Mouse (Mus musculus) heart, embryonic 16.5 days (tissue): ENCODE measurements at regions not wholly inside any gene's neighbourhood (a gene's known extent, or its start where the extent isn't known, plus 50 kb on each side); places are given as distances from the start of the nearest gene placed in this dataset.

Experiments
- ATAC-seq: fragments of 200-750 bp; cut with Nextera tagmentation; replicated peaks from 2 replicates; pipeline ENCODE4 v1.8.0; 2017; ENCODE audit warnings: moderate number of reproducible peaks; ENCODE audit not compliant: insufficient read depth, low FRiP score; ENCODE audit errors: extremely low read depth
- H3K27ac ChIP-seq: fragments of 300-500 bp; sonication (generic); 2 replicates; pipeline ENCODE4 v1.5.1; 2014; ENCODE audit warnings: mild to moderate bottlenecking, low read length, control low read depth, moderate library complexity
- H3K27me3 ChIP-seq: fragments of 300-500 bp; sonication (generic); 2 replicates; pipeline ENCODE4 v1.6.1; 2014; ENCODE audit warnings: low read length, mixed read lengths; ENCODE audit not compliant: control insufficient read depth, insufficient read depth
- H3K36me3 ChIP-seq: fragments of 300-500 bp; sonication (generic); 2 replicates; pipeline ENCODE4 v1.6.1; 2014; ENCODE audit not compliant: control insufficient read depth, insufficient read depth
- H3K4me1 ChIP-seq: fragments of 300-500 bp; sonication (generic); 2 replicates; pipeline ENCODE4 v1.6.1; 2014; ENCODE audit warnings: low read length, mixed read lengths; ENCODE audit not compliant: control insufficient read depth, insufficient read depth
- H3K4me2 ChIP-seq: fragments of 300-500 bp; sonication (generic); 2 replicates; pipeline ENCODE4 v1.6.1; 2014; ENCODE audit warnings: low read depth, mild to moderate bottlenecking, control low read depth, low read length
- H3K4me3 ChIP-seq: fragments of 300-500 bp; sonication (generic); 2 replicates; pipeline ENCODE4 v1.5.1; 2014; ENCODE audit warnings: mild to moderate bottlenecking, control low read depth, low read length
- H3K9ac ChIP-seq: fragments of 300-500 bp; sonication (generic); 2 replicates; pipeline ENCODE4 v1.6.1; 2014; ENCODE audit warnings: low read length, control low read depth
- H3K9me3 ChIP-seq: fragments of 300-500 bp; sonication (generic); replicated peaks from 2 replicates; pipeline ENCODE4 v1.6.1; 2016; ENCODE audit warnings: low read length; ENCODE audit not compliant: control insufficient read depth
- WGBS: fragments of 180-500 bp; shearing (Covaris S2); extraction: QIAGEN DNeasy Blood & Tissue Kit; methylation state at CpG from one replicate; pipeline ENCODE4 v1.1.7; 2014; 5-methylcytosine and 5-hydroxymethylcytosine counted together

GRCm38 (mm10) chr7:78123386-78123785, 614.4 kb downstream of the Ntrk3 start:
- Histone ChIP-seq H3K27me3 (no peaks in the 10 kb centered on the region), H3K4me2 (no peak overlapping the region), H3K36me3 (no peaks in the 10 kb centered on the region), H3K9ac (no peak overlapping the region), H3K9me3 (no peaks in the 10 kb centered on the region), H3K27ac (no peak overlapping the region), H3K4me1 (no peaks in the 10 kb centered on the region), H3K4me3 (no peak overlapping the region)
- no peak for ATAC-seq
- WGBS: 60% methylated on average over 1 of the region's 1 CpGs

GRCm38 (mm10) chr7:78121151-78121486, 616.7 kb downstream of the Ntrk3 start:
- Histone ChIP-seq H3K4me1 (no peaks in the 10 kb centered on the region), H3K4me2 (no peak overlapping the region), H3K27me3 (no peaks in the 10 kb centered on the region), H3K27ac (no peak overlapping the region), H3K9me3 (no peaks in the 10 kb centered on the region), H3K9ac (no peak overlapping the region), H3K36me3 (no peaks in the 10 kb centered on the region), H3K4me3 (no peak overlapping the region)
- no peak for ATAC-seq
- 25% methylated on average over 5 of the region's 5 CpGs for WGBS

DNA sequence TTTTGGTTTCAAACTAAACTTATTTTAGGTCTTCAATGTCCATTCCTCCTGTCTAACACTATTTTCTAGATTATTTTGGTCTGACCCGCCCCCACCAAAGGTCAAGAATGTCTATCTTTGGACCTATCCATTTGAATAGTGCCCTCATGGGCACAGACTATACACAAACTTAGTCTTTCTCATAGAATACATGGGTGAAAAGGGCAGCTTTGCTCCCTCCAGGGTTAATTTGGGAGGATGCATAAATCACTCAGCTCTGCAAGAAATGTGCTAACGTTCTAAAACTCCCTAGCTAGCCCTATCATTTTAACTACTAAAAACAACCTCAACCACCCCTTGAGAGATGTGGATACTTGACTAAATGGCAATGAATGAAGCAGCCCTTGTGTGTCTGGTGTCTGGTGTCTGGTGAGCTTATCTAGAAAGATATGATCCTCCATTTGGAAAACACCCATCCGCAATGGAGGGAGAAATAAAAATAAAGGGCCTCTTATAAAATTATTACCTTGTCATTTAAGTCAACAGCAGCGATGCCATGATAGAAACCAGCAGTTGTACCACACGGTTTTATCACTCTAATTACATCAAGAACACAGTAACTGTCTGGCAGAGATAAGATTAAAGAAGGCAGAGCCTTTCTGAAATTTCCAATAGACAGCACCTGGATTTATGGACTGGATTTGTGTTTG, 617.2 kb downstream of the Ntrk3 start:
- no peak overlapping the region for H3K27ac ChIP-seq
- H3K4me3 ChIP-seq: no peak overlapping the region
- H3K27me3 ChIP-seq: no peaks in the 10 kb centered on the region
- H3K4me2 ChIP-seq: no peak overlapping the region
- H3K4me1 ChIP-seq: no peaks in the 10 kb centered on the region
- ATAC-seq: no peak
- WGBS: 35% methylated on average over 5 of the region's 5 CpGs
- H3K9me3 ChIP-seq: no peaks in the 10 kb centered on the region
- no peaks in the 10 kb centered on the region for H3K36me3 ChIP-seq
- H3K9ac ChIP-seq: no peak overlapping the region

- no peaks in the 10 kb centered on the region for H3K27me3 ChIP-seq
- no peaks in the 10 kb centered on the region for H3K9me3 ChIP-seq
- no peaks in the 10 kb centered on the region for H3K4me1 ChIP-seq
- no peak overlapping the region for H3K27ac ChIP-seq
- H3K4me3 ChIP-seq: no peak overlapping the region
- H3K4me2 ChIP-seq: no peak overlapping the region
- no peaks in the 10 kb centered on the region for H3K36me3 ChIP-seq
- WGBS: 63% methylated on average over 1 of the region's 1 CpGs
- H3K9ac ChIP-seq: no peak overlapping the region
- no peak for ATAC-seq
Observed at GRCm38 (mm10) chr7:78119809-78120208, 618.0 kb downstream of the Ntrk3 start.

GRCm38 (mm10) chr7:78111291-78111690, 626.5 kb downstream of the Ntrk3 start:
- WGBS: 75% methylated on average over 6 of the region's 6 CpGs
- H3K27ac ChIP-seq: no peak overlapping the region
- no peak overlapping the region for H3K9ac ChIP-seq
- H3K27me3 ChIP-seq: no peaks in the 10 kb centered on the region
- H3K4me3 ChIP-seq: no peak overlapping the region
- no peaks in the 10 kb centered on the region for H3K4me1 ChIP-seq
- no peak for ATAC-seq
- H3K4me2 ChIP-seq: no peak overlapping the region
- H3K36me3 ChIP-seq: no peaks in the 10 kb centered on the region
- no peaks in the 10 kb centered on the region for H3K9me3 ChIP-seq

- Histone ChIP-seq H3K9me3 (no peaks in the 10 kb centered on the region), H3K27me3 (no peaks in the 10 kb centered on the region), H3K4me3 (no peak overlapping the region), H3K4me1 (no peaks in the 10 kb centered on the region), H3K4me2 (no peak overlapping the region), H3K9ac (no peak overlapping the region), H3K36me3 (no peaks in the 10 kb centered on the region), H3K27ac (no peak overlapping the region)
- WGBS: 45% methylated on average over 2 of the region's 2 CpGs
- no peak for ATAC-seq
Observed at GRCm38 (mm10) chr7:78103536-78104279, 634.1 kb downstream of the Ntrk3 start.

- ATAC-seq: no peak
- no peaks in the 10 kb centered on the region for H3K36me3 ChIP-seq
- no peak overlapping the region for H3K4me2 ChIP-seq
- H3K27ac ChIP-seq: no peak overlapping the region
- H3K27me3 ChIP-seq: no peaks in the 10 kb centered on the region
- no peak overlapping the region for H3K9ac ChIP-seq
- 87% methylated on average over 3 of the region's 3 CpGs for WGBS
- no peak overlapping the region for H3K4me3 ChIP-seq
- no peaks in the 10 kb centered on the region for H3K4me1 ChIP-seq
- H3K9me3 ChIP-seq: no peaks in the 10 kb centered on the region
Observed at GRCm38 (mm10) chr7:78102396-78102795, 635.4 kb downstream of the Ntrk3 start.

GRCm38 (mm10) chr7:78086566-78087008, 651.2 kb downstream of the Ntrk3 start:
- H3K9me3 ChIP-seq: no peaks in the 10 kb centered on the region
- no peaks in the 10 kb centered on the region for H3K36me3 ChIP-seq
- H3K27ac ChIP-seq: no peak overlapping the region
- H3K4me3 ChIP-seq: no peak overlapping the region
- no peak; the same call in 1 of the 2 replicates for ATAC-seq
- peak overlapping the region; percentile 8; the same call in 1 of the 2 replicates for H3K4me2 ChIP-seq
- H3K4me1 ChIP-seq: no peaks in the 10 kb centered on the region; the same call in 1 of the 2 replicates
- no peaks in the 10 kb centered on the region for H3K27me3 ChIP-seq
- H3K9ac ChIP-seq: no peak overlapping the region
- WGBS: 40% methylated on average over 4 of the region's 4 CpGs

- H3K4me2 ChIP-seq: peak overlapping the region; percentile 8; the same call in 1 of the 2 replicates
- H3K9me3 ChIP-seq: no peaks in the 10 kb centered on the region
- ATAC-seq: no peak
- H3K4me1 ChIP-seq: no peaks in the 10 kb centered on the region; the same call in 1 of the 2 replicates
- H3K9ac ChIP-seq: no peak overlapping the region
- no peaks in the 10 kb centered on the region for H3K36me3 ChIP-seq
- H3K4me3 ChIP-seq: no peak overlapping the region
- no peak overlapping the region for H3K27ac ChIP-seq
- WGBS: 27% methylated on average over 11 of the region's 11 CpGs
- no peaks in the 10 kb centered on the region for H3K27me3 ChIP-seq
Observed at GRCm38 (mm10) chr7:78085783-78086565, 651.8 kb downstream of the Ntrk3 start.
